Mouse (Mus musculus) adrenal gland, postnatal 25 days (tissue): ENCODE measurements around the gene Snx5. TPM values are rescaled to one million over a fixed set of nuclear protein-coding genes. Genes with fewer than 3 reads are reported as not detected.

Source experiments
- DNase-seq: peaks from one replicate; pipeline ENCODE4 v3.0.0; 2021; ENCODE audit warnings: mixed read lengths
- long read RNA-seq: library from polyadenylated mRNA; stranded (forward); transcript quantifications from one replicate; pipeline ENCODE4 v2.0.0, GENCODE M21; 2021
- total RNA-seq: library from RNA; stranded (reverse); gene quantifications from 2 replicates; pipeline ENCODE4 v1.2.3, GENCODE M21; 2021

Snx5 gene
- 91.6 and 107 TPM in 2 replicates for total RNA-seq
- long read RNA-seq, transcript Snx5-202 (14 exons, 2,512 nt): minor isoform, 29 of 159 reads
- long read RNA-seq, transcript Snx5-201 (13 exons, 2,419 nt): major isoform, 99 of 159 reads
- long read RNA-seq, partial matches to known transcripts: 9 of 159 reads
- long read RNA-seq, other reads (novel, unspliced or antisense): 21 of 159 reads

DNA sequence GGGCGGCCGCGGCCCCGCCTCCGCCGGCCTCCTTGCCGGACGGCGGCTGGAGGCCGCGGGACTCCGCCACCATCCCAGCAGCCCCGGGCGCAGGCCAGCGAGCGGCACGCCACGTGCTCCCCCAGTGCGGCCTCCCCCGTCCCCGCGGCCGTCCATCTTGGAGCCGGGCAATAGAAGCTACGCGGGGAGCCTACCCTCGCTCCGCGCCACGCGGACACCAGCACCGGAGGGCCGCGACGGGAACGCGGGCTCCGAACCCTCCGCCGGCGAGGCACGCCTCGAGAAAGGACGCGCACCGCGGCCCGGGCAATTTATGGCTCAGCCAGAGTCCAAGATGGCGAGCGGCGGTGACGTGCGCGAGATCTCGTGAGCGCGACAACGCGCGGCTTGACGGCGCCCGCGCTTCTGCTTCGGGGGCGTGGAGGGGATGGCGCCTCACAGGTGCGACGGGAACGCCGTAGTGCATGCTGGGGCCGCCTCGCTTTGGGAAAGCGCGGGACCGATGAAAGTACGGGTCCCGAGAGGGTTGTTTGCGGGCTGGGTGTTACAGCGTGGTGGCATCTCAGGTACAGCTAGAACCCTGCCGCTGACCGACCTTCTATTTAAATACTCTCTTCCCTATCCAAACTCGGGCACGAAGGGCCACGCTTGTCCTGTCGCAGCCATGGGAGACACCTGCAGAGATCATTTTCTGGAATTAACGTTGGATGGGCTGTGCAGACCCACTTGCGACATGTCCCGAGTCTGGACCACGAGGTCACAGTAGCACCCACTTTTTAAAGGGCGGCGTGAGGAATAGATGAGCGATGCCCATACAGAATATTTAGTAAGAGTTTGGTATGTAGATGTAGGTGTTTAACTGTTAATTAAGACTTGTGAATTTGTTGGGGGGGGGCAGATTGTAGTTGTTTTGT lies at the start of gene Snx5, which contains the start of gene Mgme1:
Gene Snx5 (minus strand): TSS at position 400 of the 914 bp plus-strand sequence.
Gene Mgme1 (plus strand): TSS at position 157 of the 914 bp plus-strand sequence.
- peak; percentile 90 for DNase-seq

DNA sequence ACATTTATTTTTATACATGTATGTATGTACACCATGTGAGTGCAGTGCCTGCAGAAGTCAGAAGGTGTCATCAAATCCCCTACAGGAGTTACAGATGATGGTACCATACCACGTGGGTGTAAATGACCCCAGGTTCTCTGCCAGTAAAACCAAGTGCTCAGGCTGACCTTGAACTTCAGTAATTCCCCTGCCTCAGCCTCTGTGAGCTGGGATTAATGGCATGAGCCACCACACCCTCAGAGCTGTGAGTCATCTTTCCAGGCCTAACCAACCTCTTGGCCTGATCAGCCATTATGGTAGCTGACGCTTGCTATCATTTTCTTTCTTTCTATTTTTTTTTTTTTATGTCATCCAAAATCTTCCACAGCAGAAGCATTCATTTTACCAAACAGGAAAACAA lies 40.7 kb upstream of the Snx5 start:
- DNase-seq: no peak

DNA sequence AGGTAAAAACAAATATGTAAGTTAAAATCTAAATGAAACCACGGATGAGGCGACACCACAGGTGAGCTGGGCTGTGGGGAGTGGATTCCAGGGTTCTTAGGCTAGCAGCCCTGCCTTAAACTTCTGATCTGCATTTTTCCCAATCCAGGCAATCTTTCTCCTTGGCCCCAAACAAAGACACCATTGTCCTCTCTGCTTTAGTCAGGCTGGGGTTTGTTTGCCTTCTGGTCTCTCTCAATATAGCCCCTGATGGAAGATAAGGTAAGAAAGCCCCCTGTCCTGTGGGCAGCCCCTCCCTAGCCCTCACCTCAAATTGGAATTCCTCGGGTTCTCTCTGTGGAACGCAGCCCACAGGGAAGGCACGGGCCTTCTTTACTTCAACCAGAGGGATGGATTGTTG lies 39.6 kb upstream of the Snx5 start:
- DNase-seq: no peak

DNA sequence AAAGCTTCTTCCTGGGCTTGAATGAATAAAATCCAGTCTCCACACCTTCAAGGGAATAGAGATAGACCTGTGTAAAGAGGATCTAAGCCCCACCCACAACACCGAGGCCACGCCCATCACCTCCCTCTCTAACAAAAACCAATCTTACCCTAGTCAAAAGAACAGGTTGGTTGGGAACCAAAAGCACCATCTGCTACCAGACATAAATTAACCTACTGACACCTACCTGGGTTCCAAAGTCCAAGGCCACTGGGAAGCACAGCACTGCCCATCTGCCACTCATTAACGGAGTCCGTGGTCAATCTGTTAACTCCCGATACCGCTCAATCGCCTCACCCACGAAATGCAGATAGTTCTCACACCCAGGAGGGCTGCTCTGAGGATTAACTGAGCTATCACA lies 37.9 kb upstream of the Snx5 start:
- no peak for DNase-seq

DNA sequence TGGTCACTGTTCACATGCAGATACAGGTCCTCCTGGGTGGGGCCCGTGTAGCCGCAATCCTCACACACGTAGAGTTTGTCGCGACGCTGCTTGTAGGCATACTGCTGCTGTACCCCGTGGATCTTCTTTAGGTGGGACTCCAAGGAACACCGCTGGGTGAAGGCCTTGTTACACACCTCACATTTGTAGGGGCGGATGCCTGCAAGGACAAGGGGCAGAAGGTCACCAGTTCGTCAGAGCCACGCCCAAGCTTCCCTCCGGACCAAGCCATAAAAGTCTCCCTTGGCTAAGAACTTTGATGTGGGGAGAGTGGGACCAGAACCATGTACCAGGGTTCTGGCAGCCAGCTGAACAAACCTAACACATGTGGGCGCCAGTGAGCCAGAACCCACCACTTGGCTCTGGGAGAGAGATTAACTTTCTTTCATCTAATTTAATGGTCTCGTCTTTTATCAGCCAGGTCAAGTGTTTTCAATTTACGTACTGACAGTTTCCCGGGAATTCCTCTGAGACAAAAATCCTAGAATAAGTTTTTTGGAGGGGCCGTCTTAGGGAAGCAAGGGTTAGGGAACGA lies 35.1 kb upstream of the Snx5 start:
- DNase-seq: no peak

DNA sequence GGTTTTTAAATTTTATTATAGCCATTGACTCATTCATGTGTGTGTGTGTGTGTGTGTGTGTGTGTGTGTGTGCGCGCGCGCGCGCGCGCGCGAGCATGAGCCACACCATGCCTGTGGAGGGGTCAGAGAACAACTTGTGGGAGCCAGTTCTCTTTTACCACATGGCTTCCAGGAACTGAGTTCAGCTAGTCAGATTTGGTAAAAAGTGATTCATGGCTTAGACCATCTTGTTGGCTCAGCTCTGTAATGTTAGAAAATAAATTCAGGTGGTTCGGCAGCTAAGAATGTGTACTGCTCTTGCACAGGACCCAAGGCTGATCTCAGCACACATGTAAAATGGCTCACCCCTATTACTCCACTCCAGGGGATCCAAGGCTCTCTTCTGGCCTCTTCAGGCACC lies 30.4 kb upstream of the Snx5 start:
- no peak for DNase-seq

DNA sequence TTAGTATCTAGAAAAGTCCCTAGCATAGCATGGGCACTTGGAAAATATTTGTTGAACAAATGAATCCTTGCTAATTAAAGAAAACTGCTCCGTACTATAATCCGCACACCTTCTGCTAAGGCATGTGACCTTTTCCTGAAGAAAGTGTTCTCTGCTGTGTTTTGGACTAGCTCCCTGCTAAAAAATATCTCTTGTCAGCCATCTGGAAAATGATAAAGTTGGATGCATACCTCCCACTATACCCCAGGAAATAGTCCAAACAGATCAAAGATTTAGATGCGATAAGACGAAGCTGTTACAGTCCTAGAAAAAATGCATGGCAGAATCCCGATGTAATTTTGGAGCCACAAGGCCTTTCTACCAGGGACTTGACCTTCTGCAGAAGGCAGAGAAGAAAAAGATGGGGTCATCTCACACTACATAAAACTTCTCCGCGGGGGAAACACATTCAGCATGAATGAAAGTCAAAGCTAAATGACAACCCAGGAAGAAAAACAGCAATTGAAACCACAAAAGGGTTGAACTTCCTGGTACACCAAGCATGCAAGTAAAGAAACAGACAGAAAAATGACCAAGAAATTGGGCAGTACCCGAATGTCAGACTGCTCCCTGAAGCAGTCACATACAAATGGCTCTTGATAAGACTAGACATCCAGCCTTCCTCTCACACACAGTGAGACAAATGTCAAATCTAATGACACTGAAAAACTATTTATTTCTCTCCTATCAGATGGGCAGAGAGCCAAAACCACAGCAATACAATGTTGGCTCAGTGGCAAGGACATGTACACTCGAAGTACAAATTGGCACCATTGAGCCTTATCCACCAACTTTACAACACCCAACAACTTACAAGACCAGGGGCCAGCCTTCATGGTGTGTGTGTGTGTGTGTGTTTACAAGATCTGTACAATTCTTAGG lies 29.3 kb upstream of the Snx5 start:
- DNase-seq: no peak

DNA sequence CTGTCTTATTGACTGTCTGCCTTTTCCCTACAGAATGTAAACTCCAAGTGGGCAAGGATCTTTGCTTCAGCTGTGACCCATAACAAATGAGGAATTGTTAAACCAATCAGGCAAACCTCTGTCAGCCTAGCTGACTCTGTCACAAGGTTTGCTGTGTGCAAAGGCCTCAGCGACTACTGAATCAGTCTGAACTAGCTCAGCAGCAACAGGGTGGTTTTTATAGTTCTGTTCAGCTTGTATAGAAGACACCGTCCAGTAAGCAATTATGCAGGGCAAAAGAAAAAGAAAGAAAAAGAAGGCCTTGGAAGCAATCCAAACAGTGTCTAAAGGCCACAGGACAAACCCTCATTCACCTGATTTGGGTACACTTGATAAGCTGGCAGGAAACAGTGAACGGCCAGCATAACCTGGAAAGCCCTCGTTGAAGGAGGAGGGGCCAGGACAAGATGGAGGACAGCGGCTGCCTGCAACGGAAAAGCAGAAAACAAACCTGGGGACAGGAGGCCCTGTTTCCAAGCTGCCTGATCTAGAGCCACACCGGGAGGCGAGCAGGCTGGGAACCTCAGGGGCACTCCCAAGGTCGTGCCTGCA lies 24.5 kb upstream of the Snx5 start:
- DNase-seq: no peak

DNA sequence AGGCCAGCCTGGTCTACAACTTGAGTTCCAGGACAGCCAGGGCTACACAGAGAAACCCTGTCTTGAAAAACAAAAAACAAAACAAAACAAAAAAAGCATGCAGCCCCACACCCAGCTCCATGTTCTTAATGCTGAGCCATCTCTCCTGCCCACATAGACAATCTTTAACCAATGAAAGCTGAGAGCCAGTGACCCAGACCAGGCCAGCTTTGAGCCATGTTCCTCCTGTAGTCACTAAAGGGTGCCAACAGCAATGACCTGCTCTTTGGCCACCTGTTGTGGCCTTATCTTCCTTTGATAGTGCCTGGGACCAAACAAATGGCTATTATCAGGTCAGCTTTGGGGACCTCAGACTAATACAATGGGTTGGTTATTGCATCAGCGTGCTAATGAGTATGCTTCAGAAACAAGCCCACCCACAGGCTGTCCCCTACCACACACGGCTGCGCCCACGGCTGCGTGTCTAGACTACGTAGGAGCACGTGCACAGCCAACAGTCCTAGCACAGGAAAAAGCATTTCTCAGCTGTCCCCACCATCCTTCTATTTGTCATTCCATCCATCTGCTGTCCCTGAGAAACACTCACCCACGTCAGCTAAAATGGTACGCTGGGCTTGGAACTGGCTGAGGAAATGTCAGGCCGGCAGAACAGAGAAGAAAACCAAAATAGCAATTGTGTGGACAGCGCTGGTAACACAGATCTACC lies 21.0 kb upstream of the Snx5 start:
- DNase-seq: no peak

DNA sequence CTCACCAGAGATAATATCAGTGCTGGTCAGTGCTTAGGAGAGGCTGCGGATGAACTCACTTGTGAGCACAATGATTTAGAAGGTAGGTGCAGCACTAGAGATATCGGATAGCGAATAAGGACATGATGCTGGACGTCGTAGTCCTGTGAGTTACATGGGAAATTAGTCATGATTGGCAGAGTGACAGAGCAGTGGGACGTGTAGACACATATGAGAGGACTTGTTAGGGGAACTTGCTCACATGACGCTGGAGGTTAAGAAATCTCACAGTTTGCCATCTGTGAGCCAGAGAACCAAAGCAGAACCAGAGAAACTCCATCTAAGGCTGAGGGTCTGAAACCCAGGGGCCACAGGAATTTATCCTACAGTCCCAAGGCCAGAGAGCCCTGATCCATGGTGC lies 19.6 kb upstream of the Snx5 start:
- no peak for DNase-seq

DNA sequence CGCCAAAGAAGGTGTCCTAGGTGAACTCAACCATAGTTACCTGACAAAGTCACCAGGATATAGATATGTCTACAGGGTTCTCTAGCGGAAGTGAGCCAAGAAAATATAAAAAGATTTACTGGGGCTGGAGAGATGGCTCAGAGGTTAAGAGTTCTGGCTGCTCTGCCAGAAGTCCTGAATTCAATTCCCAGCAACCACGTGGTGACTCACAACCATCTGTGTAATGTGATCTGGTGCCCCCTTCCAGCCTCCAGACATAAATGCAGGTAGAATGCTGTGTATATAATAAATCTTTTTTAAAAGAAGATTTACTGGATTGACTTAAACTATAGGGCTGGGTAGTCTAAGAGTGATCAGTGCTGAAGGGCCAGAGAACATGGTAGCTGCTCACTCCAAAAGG lies 10.7 kb upstream of the Snx5 start:
- no peak for DNase-seq

DNA sequence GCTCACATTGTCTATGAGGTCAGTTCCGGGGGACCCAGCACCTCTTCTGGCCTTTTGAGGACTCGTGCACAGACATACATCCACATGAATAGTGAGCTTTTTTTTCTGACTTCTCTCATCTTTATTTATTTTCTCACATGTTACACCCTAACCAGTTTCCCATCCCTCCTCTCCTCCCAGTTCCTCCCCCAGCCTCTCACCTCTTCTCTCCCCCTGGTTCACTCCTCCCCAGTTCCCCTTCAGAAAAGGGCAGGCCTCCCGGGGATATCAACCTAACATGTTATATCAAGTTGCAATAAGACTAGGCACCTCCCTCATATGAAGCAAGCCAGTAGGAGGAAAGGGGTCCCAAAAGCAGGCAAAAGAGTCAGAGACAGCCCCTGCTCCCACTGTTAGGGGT lies 9.9 kb upstream of the Snx5 start:
- DNase-seq: no peak

DNA sequence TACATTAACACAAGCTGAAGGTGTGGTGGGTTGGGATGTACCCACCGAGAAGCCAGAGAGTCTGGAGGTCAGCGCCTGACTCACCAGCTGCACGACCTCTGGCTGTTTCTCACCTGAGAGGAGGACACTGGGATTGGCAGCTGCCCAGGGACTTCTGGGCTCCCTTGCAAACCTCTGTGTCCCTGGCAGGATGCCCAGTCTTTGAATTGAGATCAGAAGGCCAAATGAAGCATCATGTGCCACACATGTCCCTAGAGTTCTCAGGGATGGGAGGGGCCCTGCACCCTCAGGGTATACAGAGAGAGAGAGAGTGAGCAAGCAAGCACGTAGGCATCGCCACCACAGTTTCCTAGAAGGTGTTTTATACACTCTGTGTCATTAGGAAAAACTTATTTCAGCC lies 9.0 kb upstream of the Snx5 start:
- peak; percentile 90 for DNase-seq

DNA sequence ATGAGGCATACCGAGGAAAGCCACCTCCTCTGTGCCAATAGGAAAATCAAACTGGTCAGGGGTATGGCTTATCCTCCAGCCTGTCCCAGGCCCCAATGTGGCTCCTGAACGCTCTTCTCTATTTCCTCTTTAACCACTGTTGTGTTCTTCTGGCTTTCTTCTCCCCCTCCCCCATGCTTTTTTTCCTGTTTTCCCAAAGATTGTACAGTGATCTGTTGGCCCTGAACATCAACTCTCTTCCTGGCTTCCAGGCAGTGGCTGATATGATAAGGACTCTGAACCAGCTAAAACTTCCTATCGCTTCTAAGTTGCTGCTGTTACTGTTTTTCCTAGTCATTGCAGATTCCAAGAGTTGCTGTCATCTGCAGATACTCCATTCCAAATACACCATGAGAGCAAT lies 6.2 kb upstream of the Snx5 start:
- DNase-seq: no peak

DNA sequence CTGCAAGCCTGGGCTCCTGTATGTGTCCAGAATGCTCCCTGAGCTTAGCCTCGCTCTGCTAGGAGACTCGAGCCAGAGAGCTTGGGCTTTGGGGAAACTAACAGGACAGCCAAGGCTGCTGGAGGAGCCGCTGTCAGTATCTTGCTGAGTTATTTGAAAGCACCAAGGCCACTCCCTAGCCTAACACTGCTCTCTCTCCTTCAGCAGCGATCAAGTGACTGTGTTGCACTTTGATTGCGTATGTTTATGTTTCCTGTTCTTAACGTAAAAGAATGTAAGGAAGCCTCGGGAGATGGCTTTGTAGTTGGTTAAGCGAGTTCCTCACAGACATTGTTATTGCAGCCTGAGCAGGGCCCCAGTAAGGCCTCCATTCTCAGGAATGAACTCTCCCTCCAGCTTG lies 4.0 kb upstream of the Snx5 start:
- peak; percentile 36 for DNase-seq

DNA sequence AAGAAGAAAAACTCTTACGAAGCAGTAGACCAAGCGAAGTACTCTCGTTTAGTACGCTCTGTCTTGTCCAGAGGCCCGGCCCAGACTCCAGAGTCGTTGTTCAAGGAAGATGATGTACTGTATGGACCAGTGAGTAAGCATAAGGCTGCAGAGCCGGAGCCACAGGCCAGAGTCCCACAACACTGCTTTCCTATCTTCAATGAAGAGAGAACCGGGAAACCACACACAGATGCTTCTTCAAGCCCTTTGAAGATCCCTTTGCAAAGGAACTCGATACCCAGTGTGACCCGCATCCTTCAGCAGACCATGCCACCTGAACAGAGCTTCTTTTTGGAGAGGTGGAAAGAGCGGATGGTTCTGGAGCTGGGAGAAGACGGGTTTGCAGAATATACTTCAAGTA lies 1.4 kb upstream of the Snx5 start:
- no peak for DNase-seq

DNA sequence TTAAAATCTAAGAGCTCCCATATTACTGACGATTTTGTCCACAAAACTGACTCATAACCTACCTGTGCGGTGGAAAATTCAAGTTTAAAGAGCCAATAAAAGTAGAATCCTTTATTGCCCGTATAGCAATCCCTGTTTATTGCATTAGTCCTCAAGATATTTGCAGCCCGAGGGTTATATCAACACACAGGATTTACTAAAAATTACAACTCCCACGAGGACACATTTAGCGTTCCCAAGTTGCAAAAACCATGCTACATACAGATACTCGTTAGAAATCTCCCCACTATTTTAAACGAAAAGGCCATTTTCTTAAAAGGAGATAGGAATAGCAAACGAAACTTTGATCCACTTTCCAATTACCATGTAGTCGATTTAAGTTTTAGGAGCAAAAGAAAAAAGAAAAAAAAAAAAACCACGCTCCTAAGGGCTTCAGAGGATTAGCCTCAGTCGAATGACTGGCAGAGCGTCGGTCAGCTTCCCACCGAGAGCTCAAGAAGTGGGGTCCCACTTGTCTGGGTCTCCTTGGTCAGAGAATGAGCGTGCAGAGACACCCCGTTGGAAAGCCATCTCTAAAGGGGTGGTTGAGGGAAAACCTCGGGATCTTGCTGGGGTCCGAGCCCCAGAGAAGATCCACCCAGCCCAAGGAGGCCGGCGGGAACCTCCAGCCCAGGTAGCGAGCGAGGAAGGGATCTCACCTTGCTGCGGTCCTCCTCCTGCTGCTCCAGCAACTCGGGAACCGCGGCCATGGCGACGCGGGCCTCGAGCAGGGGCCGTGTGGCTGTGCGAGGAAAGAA lies 829 bp downstream of the Snx5 start:
- no peak for DNase-seq

DNA sequence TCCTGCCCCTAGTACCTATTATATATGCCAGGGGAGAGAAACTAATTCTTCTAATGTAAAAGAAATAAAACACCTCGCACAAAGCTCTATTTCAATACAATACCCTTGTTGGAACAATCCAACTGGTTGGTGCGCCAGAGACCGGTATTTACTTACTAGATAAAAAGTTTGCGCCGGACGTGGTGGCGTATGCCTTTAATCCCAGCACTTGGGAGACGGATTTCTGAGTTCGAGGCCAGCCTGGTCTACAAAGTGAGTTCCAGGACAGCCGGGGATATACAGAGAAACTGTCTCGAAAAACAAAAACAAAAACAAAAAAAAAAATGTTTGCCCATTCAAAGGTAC lies 1.4 kb downstream of the Snx5 start:
- DNase-seq: no peak

DNA sequence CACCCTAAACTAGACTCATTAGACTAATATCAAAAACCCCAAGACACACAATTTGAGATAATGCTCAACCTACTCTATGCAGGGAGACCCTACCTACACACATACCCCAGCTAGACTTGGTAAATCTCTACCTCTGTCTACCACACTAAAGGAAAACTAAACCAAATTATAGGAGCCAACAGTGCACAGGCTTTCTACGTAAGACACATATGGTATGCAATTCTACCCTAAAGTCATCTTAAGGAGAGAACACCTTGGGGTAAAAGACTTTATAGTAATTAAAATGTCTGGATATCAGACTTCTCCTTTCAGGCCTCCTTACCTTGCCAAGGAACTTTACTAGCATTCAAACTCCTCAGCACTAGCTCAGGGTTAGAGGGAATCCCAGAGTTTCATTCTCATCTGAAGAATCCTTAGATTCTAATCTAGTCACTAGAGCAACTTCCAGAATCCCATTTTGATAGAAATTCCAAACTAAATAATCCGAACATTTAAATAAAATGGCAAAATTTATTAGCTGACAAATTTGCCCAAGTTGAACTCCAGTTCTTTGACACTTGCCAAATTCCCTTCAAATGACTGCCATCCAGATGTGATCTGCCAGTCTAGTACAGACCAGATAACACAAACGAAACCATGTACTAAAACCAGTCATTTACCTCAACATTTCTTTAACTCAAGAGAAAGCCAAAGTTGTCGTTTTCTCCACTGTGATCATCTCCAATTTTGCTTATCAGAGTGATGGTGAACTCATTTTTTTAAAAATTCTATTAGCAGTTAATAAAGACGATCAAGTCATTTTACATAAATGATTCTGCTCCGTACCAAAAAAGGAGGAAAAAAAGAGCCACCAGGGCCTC lies 2.0 kb downstream of the Snx5 start:
- DNase-seq: no peak

DNA sequence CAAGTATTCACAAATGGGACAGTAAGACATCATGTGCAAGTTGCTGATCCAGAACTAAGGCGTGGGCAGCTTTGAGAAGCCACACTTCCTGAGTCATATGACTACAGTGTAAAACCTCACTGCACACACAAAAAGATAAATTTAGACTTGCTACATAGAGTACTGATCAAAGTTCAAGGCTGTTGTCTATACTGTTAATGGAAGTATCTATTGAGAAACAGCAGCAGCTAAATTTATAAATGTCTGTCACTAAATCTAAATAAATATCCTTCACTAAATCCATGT lies 3.0 kb downstream of the Snx5 start:
- no peak for DNase-seq
